Mouse (Mus musculus) regulatory T cell (primary cell): ENCODE data around the gene Parg.

Source experiments
- in situ Hi-C: fragments of 300-600 bp; cut with MboI, MseI; formaldehyde crosslinking; loops from one replicate; pipeline ENCODE4 v1.15.1; 2025; ENCODE audit warnings: high pct_unique_total_duplicates

Gene Parg

GRCm38 (mm10) chr14:32201791-32202451 is at the start of gene Parg, which contains the start of gene Timm23:
Gene Parg (plus strand): TSS chr14:32201949.
Gene Timm23 (minus strand): TSS chr14:32201898.
- in situ Hi-C loops: loop anchor here (25.0 kb wide), 1 partner anchor 1165 kb away; no protein-coding TSS in a partner anchor

GRCm38 (mm10) chr14:32152243-32152965 is 49.3 kb upstream of the Parg start:
- in situ Hi-C loops: loop anchor here (10.0 kb wide), 2 partner anchors 508 to 1668 kb away; partner anchors contain the start of genes Btd, Gm49387 and Hacl1

- in situ Hi-C loops: loop anchor here (10.0 kb wide), 2 partner anchors 508 to 1668 kb away; partner anchors contain the start of genes Btd, Gm49387 and Hacl1
Observed at GRCm38 (mm10) chr14:32153156-32153555, 48.6 kb upstream of the Parg start.

GRCm38 (mm10) chr14:32154758-32155157 is 47.0 kb upstream of the Parg start:
- in situ Hi-C loops: loop anchor here (5.0 to 10.0 kb wide), 3 partner anchors 67 to 1670 kb away; partner anchors contain the start of genes Btd, Dph3, Gm49387 and Hacl1

GRCm38 (mm10) chr14:32159150-32159670 is 42.5 kb upstream of the Parg start:
- in situ Hi-C loops: loop anchor here (5.0 to 10.0 kb wide), 3 partner anchors 72 to 1674 kb away; partner anchors contain the start of genes Btd, Dph3, Gm49387 and Hacl1

GRCm38 (mm10) chr14:32159690-32160246 is 42.0 kb upstream of the Parg start, which contains the start of gene Ncoa4:
Gene Ncoa4 (plus strand): TSS chr14:32159865.
- in situ Hi-C loops: loop anchor here (5.0 to 10.0 kb wide), 4 partner anchors 38 to 1675 kb away; partner anchors contain the start of genes Btd, Dph3, Gm49387 and Hacl1

- in situ Hi-C loops: loop anchor here (5.0 kb wide), 1 partner anchor 37 kb away; no protein-coding TSS in a partner anchor
Observed at GRCm38 (mm10) chr14:32160563-32160962, 41.2 kb upstream of the Parg start.

GRCm38 (mm10) chr14:32161090-32161885 is 40.5 kb upstream of the Parg start:
- in situ Hi-C loops: loop anchor here (5.0 kb wide), 1 partner anchor 36 kb away; no protein-coding TSS in a partner anchor

- in situ Hi-C loops: loop anchor here (5.0 kb wide), 1 partner anchor 35 kb away; no protein-coding TSS in a partner anchor
Observed at GRCm38 (mm10) chr14:32162231-32162630, 39.5 kb upstream of the Parg start.

- in situ Hi-C loops: loop anchor here (5.0 kb wide), 1 partner anchor 34 kb away; no protein-coding TSS in a partner anchor
Observed at GRCm38 (mm10) chr14:32163203-32163888, 38.4 kb upstream of the Parg start.

GRCm38 (mm10) chr14:32164173-32165051 is 37.3 kb upstream of the Parg start:
- in situ Hi-C loops: loop anchor here (5.0 kb wide), 1 partner anchor 33 kb away; no protein-coding TSS in a partner anchor

- in situ Hi-C loops: no loop called here
Observed at GRCm38 (mm10) chr14:32165278-32166061, 36.3 kb upstream of the Parg start.

- in situ Hi-C loops: no loop called here
Observed at GRCm38 (mm10) chr14:32166062-32166441, 35.7 kb upstream of the Parg start.

- in situ Hi-C loops: no loop called here
Observed at GRCm38 (mm10) chr14:32166840-32167239, 34.9 kb upstream of the Parg start.

- in situ Hi-C loops: no loop called here
Observed at GRCm38 (mm10) chr14:32167326-32167725, 34.4 kb upstream of the Parg start.

GRCm38 (mm10) chr14:32168653-32169231 is 33.0 kb upstream of the Parg start:
- in situ Hi-C loops: no loop called here

- in situ Hi-C loops: no loop called here
Observed at GRCm38 (mm10) chr14:32170137-32170536, 31.6 kb upstream of the Parg start.

- in situ Hi-C loops: no loop called here
Observed at GRCm38 (mm10) chr14:32175310-32175709, 26.4 kb upstream of the Parg start.
